Mouse (Mus musculus) adrenal gland, postnatal 36 days (tissue): ENCODE data around the gene Nbas. TPM values are rescaled to one million over a fixed set of nuclear protein-coding genes. Genes with fewer than 3 reads are reported as not detected.

ENCODE experiments used
- DNase-seq, 2 experiments: peaks; one replicate each; pipeline ENCODE4 v3.0.0; 2021; ENCODE audit warnings: mixed read lengths in 1 of 2
- long read RNA-seq, 2 experiments: library from polyadenylated mRNA; stranded (forward); transcript quantifications; one replicate each; pipeline ENCODE4 v2.0.0; 2021; ENCODE audit warnings: borderline sequencing depth in 2 of 2
- total RNA-seq, 2 experiments: library from RNA; stranded (reverse); gene quantifications; 2 replicates each; pipeline ENCODE4 v1.2.3; 2021

The Nbas gene
- total RNA-seq: 10 to 100 TPM; 27.0 to 30.6 TPM
- long read RNA-seq, experiment 1, partial matches to known transcripts: 4 of 7 reads
- long read RNA-seq, experiment 1, other reads (novel, unspliced or antisense): 3 of 7 reads
- long read RNA-seq, experiment 2, partial matches to known transcripts: 1 of 1 reads
- long read RNA-seq, experiment 2, other reads (novel, unspliced or antisense): 0 of 1 reads

DNA sequence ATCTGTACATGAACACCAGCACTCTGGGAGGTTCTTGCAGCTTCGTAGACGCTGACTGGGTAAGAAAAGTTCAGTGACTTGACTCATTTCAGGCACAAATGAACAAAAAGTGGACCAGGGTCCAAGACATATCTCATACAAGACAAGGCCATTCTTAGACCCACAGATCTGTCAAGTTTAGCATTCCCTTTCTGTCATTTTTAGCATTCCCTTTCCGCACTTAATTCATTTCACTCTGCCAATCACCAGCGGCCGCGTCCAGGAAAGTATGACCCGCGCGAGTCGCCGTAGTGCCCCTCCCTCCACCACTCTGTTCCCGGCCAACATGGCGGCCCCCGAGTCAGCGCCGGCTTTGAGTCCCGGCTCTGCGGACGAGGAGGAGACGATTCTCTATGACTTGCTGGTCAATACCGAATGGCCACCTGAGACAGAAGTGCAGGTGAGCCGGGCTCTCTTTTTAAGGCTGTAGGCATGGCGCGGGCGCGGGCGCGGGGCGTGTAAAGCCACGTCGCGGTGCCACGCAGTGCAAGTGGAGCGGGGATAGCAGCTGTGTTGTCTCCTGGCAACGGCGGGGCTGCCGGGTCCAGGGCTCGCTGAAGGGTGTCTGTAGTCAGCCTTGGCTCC lies at the start of gene Nbas:
TSS of gene Nbas (plus strand) at position 308 of the 624 bp plus-strand sequence.
- DNase-seq: peak; percentile 91 to 93

DNA sequence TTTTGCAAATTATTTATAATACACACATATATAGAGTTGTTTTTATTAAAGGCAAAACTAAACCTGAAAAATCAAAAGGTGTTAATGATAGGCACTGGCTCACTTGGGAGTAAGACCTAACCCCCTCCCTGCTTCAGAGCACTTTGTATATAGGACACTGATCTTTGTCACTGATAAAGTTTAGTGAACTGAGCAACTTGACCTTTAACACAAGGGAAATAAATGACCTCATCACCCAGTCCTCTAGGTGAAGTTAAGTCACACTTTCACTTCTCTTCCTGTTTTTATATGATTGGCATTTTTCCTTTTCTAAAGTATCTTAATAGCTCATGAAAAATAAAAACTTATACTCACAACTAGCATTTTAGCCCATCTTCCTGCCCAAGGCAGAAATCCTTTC lies 26.5 kb upstream of the Nbas start:
- DNase-seq: no peak

DNA sequence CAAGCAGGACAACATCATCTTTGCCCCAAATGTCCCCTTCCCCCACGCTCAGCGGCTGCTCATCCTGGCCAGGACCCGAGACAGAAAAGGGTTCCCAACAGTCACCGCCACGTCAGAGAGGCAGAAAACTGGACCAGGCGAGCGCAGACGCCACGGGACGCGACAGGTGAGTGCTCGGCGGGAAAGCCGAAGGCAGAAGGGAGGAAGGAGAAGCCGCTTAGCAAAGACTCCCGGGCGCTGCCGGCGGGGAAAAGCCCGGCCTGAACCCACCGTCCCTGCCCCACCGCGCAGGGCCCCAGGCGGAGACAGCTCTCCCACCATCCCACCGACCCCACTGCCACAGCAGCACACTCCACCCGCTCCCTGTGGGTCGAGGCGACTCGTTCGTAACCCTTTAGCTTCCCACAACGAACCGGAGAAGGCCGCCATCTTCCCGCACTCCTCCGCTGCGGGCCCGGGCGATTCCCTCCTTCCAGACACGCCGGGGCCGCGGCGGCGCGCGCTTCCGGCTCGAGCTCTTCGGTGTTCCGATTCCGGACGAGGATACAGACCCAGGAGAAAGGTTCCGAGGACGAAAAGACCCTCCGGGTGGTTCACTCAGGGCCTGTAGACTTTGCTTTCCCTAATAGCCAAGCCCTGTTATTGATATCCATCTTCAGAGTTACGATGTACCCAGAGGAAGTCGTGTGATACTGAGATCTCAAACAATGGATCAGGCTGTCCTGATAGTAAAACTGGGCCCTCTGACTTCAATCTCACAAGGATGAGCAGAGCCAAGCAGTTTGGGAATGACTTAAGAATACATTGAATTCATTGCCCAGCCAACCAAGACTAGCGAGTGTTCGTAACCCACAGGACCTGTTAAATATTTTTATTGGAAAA lies 20.0 kb upstream of the Nbas start, which contains the start of gene Ddx1:
TSS of gene Ddx1 (minus strand) at position 523 of the 882 bp plus-strand sequence.
- peak; percentile 80 to 84 for DNase-seq

DNA sequence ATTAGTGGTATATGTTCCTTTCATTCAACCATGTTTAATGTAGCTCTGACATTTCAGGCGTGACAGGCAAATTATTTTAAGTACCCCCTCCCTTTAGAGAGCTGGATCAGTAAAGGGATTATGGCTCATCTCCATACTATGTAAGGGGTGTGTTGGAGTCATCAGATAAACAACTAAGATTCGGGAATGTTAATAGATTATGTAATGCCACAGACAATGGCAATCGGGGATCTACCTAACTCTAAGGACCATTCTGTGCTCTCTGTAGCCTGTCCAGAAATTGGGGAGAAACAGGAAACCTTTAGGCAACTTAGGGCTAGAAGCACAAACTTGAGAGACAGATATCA lies 19.4 kb upstream of the Nbas start:
- no peak for DNase-seq

DNA sequence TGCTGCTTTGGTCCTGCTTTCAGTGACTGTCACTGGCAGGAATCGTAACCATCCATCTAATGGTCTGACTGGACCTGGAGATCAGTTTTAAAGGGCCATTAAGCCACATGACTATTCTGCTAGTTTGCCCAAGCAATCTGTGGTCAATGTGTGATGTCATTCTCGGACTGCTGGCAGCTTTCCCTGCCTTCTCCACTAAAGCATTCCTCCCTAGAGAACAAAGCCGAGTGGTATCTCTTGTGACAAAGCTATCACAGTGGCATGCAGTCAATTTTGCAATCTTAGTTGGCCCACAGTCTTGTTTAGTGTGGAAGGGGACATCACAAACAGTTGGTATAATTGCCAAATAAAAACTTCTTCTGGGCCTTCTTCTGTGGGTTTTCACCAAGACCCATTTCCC lies 13.9 kb upstream of the Nbas start:
- DNase-seq: peak; percentile 27 to 40

DNA sequence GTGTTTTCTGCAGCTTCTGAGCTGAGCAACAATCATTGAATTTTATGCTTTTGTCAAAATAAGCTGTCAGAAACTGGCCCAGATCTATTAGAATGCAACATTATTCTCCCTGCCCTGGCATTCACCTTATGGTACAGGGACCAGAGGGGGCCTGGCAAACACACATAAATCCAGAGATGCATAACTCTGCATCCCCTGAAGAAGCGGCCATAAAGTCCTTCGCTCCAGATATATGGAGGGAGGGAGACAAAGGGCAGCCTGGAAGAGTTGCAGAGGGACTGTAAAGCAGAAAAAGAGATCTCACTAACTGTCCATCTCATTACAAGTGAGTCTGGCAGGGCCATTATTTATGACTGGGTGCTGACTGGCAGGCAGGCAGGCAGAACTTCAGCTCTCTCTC lies 13.2 kb upstream of the Nbas start:
- no peak for DNase-seq

DNA sequence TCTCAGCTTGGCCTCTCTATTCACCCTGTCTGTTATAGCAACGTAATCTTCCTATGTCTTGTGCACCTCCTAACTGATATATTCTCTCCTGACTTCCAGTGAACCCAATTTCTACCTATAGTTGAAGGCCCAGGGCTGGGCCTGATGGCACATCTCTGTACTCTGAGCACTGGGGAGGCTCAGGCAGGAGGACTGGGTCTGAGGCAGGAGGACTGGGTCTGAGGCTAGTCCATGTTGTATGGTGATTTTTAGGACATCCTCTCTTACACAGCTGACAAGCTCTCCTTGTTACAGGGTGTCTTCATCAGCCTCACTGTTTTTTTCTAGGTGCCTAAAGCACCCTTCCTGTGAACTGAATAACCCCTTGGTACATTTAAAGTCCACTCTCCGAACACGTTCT lies 521 bp upstream of the Nbas start:
- DNase-seq: no peak

DNA sequence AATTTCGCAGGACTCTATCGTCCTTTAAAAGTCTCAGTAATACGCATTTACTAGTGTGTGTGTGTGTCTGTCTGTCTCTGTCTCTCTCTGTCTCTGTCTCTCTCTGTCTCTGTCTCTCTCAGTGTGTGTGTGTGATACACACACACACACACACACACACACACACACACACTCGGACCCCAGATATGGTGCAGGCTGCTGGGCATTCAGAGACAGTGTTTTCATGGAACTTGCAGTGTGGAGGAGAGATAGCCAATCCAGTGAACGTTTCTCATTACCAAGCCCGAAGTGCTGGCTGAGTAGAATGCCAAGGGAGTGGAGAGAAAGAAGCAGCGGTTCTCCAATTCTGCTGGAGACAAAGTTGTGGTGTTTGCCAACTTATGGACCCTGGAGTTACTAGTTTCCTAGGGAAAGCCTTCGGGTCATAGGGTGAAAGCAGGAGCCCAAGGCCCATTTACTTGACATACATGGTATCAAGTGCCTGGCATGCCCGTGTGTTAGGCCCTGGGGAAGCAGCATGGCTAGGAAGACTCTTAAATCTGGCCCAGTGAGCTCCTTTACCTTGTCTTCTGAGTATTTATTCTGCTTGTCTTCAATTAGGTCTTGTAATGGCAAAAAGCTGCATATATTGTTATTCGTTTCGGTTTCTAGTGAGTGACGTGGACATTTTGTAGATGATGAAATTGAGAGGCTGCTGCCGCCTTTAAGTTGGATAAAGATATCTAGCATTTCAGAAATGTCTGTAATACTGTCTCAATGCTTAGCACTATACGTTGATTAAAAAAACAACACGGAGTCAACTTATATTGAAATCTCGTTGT lies 847 bp downstream of the Nbas start:
- no peak for DNase-seq

DNA sequence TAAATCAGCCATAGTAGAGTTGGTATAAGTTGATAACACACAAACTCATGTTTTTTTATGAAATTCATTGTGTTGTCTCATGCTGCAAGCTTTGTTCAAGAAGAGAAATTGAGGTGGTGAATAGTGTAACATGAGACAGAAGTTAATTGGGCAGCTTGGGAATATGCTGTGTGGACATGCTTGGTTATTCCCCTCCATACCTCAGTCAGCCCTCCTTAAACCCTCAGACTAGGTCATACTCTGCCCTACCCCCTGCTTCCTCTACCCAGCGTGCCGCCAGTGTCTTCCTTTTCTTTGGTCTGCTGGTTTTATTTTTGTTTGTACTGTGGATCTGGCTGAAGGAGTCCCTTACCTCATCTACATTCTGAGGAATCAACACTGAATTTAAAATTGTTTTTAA lies 22.5 kb downstream of the Nbas start:
- DNase-seq: no peak

DNA sequence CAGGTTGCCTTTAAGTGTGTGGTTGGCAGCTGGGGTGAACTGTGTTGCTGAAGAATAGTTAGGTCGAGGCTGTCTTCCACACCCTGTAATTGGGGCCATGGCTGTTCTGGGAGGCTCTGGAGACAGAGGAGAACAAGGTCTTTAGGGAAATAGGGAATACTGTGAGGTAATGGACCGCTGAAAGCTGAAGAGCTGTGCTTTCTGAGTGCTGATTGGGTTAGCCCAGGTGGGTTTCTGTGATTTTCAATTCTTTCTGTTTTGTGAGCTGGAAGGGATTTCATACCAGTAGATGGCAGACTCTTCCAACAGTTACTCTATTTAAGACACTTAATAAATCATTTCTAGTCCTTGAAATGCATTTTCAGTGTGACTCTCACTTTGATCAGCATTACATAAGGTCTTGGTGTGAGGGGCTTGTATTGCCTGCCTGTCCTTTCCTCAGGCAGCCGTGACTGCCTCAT lies 24.5 kb downstream of the Nbas start:
- DNase-seq: no peak

DNA sequence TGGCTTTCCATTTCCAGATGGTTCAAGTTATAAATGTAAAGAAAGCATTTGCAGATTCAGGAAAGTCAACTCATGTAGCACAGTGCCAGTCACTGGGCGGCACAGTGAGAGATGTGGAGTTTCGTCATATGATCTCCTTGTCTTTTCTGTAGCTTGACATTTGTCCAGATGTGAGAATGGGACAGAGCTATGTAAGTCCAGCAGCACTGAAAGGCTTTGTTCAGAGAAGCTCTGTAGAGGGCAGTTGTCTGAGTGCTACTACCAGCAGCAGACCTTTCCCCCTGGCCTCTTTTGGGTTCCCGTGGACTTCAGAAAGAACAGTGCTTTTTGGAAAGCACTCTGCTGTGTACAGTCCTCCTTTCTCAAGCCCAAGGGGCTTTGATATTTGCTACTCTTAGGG lies 34.1 kb downstream of the Nbas start:
- DNase-seq: no peak

DNA sequence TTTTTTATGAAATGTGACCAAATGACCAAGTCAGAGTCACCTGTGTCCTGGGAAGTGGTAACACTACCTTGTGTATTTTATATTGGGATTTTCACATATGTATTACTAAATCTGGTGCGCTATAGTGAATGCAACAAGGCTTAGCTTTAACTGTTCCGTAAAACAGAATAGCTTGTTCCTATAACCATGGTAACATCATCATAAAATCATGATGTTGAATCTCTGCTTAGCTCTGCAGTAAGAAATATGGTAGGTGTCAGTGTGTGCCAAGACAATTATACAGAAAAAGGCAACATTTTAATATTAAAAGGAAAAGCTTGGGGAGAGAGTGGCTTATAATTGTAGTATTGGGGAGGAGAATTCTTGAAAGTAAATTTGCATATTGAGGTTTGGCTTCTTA lies 45.0 kb downstream of the Nbas start:
- no peak for DNase-seq

DNA sequence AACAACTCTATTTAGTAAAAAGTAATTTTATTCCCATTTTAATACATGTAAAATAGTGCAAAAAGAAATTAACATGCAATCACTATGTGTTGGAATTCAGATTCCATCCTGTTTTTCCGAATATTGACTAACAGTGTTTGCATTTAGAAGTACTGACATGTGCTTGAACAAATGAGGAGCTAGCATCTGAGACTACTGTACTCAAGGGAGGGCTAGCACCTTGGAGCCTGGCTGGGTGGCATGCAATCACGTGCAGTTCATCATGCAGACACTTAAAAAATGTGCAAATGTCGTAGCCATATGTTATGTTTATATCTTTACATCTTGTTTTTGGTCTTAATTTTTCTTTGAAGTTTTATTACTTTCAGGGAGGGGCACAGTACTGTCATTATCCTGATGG lies 45.5 kb downstream of the Nbas start:
- DNase-seq: no peak

DNA sequence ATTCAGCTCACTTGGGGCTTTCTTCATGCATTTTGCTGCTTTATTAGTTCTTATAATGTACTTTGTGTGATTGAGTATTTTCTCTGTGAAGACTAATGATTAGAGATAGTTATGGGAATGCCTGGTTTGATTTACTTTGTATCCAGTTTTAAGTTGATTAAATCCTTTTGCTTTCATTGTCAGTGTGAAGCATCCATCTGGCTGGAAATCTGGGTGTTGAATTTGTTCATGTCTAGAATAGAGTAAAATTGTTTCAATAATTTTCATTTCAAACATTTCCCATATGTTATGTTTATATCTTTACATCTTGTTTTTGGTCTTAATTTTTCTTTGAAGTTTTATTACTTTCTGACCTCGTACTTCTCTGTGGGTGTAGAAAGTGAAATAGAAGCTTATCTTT lies 46.1 kb downstream of the Nbas start:
- DNase-seq: no peak

DNA sequence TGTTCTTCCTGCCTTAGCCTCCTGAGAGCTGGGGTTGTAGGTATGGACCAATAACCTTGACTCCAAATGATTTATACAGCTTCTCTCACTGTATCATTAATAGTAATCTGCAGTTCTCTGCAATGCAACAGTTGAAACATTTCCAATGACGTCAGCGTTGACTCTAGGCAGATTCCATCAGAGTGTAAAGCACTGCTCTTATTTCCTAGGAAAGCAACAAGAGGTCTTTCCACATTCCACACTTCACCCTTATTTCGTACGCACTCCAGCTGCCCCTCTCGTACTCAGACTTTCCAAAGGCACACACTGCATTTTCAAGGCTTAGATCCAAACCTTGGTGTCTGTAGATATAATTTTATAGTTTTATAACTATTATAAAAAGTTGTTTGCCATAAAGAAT lies 73.6 kb downstream of the Nbas start:
- no peak for DNase-seq

DNA sequence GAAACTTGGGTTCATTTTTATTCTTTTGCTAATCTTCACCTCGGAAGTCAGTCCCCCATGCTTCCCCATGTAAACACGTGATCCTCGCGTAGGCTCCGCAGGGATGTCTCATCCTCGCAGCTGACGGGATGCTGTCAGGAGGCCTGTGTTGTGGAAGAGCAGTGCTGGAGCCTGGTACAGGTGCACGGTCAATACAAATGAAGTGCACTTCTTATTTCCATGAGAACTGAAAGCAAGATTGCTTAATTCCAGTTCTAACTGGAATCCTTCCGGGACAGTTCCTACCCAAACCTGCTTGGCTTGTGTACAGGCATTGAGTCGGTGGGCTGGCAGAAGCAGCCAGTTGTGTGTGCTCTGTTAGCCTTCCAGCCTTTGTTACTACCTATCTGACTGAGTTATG lies 87.3 kb downstream of the Nbas start:
- no peak for DNase-seq

DNA sequence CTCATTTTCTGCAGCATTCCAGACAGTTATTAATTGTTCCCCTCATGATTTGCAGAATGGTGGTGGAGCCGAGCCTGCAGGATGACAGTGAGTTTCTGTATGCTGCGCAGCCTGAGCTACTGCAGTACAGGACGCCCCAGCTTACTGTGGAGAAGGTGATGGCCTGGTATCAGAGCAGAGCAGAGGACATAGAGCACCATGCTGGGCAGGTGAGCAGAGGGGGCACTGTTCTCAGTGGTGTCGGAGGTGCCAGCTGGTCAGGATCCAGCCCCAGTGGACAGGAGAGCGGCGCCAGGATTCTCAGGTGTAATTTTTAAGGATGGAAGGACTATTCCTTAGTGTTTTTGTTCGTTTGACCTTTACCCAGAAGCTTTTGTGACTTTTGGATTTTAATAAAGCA lies 87.8 kb downstream of the Nbas start:
- no peak for DNase-seq

DNA sequence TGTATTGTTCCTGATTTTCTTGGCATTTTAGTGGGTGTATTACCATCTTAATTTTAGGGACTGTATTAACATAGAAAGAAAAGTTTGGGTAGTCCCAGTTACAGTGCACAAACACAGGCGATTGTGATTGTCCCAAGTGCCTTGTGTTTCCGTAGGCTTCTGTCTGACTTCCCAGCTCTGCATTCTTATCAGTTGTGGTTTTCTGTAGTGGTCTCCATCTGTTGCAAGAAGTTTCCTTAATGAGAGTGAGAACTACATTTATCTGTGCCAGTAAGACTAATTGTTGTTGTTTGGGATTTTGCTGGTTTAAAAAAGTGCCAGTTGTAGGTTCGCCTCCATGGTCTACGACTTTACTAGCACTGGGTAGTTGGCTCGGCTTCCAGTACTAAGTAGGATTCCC lies 88.3 kb downstream of the Nbas start:
- no peak for DNase-seq

DNA sequence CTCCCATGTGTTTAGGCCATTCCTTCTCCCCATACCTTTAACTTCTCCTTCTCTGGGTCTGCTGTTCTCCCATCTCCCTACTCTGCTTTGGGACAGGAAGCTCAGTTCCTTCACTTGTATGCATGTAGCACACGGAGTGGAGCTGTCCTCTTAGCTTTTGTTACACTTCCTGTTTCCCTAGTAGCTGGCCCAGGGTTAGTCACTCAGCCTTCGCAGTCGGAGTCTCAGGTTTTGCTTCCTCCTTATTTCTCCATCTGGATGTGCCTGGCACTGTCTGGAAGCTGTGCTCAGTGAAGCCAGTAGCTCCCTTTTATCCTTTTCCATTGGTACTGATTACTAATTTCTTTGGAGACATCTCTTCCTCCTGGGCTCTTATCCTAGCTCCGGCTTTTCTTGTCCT lies 89.9 kb downstream of the Nbas start:
- no peak for DNase-seq

DNA sequence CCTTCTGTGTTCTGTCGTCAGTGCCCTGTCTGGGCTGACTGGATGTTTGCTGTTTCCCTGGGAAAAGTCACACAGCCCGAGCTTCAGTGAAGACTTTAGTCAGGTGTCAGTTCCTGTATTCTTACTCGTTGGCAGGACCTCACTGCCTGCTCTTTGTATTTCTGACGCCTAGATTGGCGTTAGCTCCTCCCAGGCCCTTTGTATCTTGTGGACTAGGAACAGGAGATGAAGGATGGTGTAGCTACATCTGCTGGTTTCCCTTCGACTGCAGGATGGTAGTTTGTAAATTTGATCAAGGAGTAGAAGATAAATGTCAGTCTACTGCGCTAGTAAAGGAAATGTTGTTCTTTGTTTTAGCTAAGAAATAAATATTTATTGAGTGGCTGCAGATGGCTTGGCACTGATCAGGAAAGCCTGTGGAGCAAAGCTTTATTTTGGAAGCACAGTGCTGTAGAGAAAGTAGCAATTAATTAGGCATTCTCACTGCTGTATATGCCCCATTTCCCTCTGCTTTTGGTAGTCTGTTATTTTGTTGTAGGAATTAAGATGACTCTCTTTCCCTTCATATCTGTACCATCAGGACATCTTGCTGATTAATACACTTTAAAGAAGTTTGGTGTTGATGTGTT lies 91.4 kb downstream of the Nbas start:
- no peak for DNase-seq

DNA sequence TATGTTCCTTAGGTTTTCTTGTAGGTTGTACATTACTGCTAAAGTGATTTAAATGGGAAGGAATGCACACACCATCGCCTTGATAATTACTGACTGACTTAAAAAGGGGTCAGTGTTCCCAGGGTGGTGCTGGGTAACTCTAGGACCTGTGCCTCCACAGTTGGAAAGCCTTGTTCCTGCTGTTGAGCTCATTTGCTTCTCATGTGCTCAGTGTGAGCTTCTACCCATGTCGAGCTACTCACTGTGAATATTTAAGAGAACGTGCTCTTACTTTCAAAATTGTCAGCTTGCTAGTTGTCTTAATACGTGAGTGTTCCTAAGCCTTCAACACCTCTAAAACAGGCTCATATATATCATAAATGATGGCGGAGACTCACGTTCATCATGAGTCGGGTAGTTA lies 112.6 kb downstream of the Nbas start:
- DNase-seq: no peak

DNA sequence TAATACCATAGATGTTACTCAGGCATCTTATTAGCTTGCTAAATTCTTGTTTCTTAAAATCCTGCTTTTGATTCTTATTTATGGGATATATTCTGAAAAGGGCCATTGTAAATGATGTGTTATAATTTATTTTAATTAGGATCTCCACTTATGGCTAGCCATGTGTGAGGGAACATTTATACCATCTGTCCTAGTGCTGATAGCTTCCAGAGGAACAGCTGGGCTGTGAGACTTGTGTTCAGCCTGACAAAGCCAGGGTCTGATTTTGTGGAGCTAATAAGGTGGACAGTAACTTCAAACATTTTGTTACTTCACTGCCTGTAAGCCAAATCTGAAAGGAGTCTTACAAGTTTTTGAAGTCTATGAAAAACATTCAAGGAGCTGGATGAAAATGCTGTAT lies 113.1 kb downstream of the Nbas start:
- no peak for DNase-seq
